Mouse (Mus musculus) CD4-positive naive resting alpha-beta T cell, adult 57 days (primary cell): ENCODE data around the gene Lrrc17. TPM values are rescaled to one million over a fixed set of nuclear protein-coding genes. Genes with fewer than 3 reads are reported as not detected.

Experiments
- total RNA-seq: library from RNA; stranded (reverse); gene quantifications from one replicate; pipeline ENCODE4 v1.2.4, GENCODE M21; 2023

The Lrrc17 gene
- total RNA-seq: not detected

DNA sequence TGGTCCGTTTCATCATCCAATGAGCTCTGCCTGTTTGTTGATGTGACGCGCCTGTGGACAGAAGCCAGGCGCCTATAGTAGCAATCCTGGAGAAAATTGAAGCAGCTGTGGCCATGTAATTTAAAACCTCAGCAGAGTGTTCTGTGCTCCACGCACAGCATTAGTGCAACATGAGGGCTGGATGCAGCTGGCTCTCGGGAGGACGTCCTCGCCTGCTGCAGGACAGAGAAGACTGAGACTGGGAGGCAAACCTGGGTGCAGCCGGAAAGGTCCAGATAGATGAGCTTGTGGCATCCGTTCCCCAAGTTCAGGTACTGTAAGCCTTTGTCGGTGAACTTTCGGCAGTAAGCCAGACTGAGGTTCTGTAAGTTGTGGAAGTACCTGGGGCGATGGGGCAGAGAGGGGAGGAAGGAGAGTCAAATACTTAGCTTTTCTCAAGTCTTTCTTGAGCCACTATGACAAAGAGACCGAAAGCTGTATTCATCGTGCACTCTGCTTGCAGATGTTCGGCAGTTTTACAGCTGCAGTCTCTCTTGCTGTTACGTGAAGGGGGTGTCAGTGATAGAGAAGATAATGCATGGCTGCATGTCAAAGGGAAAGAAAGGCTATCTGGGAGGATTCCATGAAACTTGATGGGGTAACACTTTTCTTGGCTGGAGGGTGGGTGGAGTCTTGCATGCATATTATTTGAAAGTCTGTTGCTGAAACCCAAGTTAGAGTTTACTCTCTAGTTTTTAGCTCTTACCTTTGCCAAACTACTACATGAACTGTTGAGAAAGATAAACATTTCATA is at the start of gene Lrrc17:
TSS of gene Lrrc17 (plus strand) at position 151 of the 793 bp plus-strand sequence.

Other genes starting within 250 kb of the Lrrc17 start
- 2.0 TPM for gene Fgl2, start 170.9 kb upstream of the Lrrc17 start, total RNA-seq
- not detected for gene Ccdc146, start 118.9 kb upstream of the Lrrc17 start, total RNA-seq
- gene Fam185a, start 118.6 kb upstream of the Lrrc17 start, total RNA-seq: 3.6 TPM
- not detected for gene Fbxl13, start 102.1 kb downstream of the Lrrc17 start, total RNA-seq
- 34.0 TPM for gene Armc10, start 102.3 kb downstream of the Lrrc17 start, total RNA-seq
- gene Napepld, start 157.8 kb downstream of the Lrrc17 start, total RNA-seq: 2.5 TPM
- 80.3 TPM for gene Pmpcb, start 193.6 kb downstream of the Lrrc17 start, total RNA-seq
- 56.7 TPM for gene Dnajc2, start 241.7 kb downstream of the Lrrc17 start, total RNA-seq
- gene Psmc2, start 241.7 kb downstream of the Lrrc17 start, total RNA-seq: 66.0 TPM